Mouse (Mus musculus): ENCODE measurements around the gene Creb5.

DNA sequence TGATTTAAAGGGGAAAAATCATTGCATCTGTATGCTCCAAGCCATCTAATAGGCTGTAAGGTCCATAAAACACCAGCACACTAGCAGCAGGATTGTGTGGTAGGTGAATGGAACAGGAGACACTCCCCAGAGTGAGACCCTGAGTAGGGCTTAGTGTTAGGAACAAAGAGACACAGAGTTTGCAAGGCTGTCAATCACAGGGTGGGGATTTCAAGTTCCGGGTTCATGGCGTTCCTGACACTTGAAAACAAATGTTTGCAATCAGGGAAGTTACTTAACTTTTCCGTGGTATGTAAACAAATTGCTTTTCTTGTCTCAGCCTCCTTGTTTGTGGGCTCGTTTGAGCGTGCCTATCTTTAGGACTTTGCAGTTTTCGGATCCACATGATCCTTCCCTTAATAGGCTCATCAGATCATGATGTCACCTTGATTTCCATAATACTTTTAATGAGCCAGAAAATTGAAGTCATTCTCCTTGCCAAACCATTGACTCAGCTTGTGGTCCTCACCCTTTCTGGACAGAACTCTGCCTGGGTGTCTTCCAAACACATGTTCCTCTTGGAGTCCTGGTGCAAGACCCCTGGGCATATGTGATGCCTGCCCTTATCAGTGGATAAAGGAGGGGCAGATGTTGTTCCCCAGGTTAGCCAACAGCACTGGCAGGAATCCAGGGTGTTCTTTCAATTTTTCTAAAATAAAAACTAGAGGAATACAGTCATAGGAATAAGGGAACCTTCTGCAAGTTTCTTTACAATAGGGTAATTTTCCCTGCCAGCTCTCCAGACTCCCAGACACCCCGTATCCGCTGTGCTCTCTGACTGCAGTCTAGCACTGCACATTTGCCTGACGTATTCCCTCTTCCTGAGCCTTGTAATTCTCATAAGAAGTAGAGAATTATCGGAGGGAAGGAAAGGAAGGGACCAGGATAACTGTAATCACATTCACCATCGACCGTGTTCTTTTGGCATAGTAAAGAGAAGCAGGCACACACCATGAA is 175.0 kb downstream of the Creb5 start:
- TF ChIP-seq CTCF (IDR thresholded peaks at IDR 0.05; ENCODE audit: insufficient read depth, low read length) = no peak
- TF ChIP-seq POLR2A (IDR thresholded peaks at IDR 0.05; ENCODE audit: borderline replicate concordance, extremely low read depth, low read depth, low read length) = no peak

All from lung, adult 2 months (tissue).